Mouse (Mus musculus): Measurements from ENCODE around the gene Cars. TPM values are rescaled to one million over a fixed set of nuclear protein-coding genes. Genes with fewer than 3 reads are reported as not detected.

The Cars gene
- polyA plus RNA-seq, 1 experiment, result 137 TPM

- Histone ChIP-seq H3K27me3 (ENCODE audit: control insufficient read depth, insufficient read depth, insufficient read length) (no peaks in the 10 kb centered on the region), H3K79me3 (ENCODE audit: low read depth) (no peaks in the 10 kb centered on the region), H3K4me3 (ENCODE audit: insufficient read depth, poor library complexity, severe bottlenecking) (no peak overlapping the region), H3K36me3 (ENCODE audit: control insufficient read depth, insufficient read depth) (no peaks in the 10 kb centered on the region), H3ac (ENCODE audit: control insufficient read depth, insufficient read length, low read depth) (no peak overlapping the region), H3K79me2 (ENCODE audit: control insufficient read depth, insufficient read depth) (no peaks in the 10 kb centered on the region)
- no peak for TF ChIP-seq FOSL1 (IDR thresholded peaks at IDR 0.05; ENCODE audit: insufficient read depth, low read length, poor library complexity, severe bottlenecking)
These were observed 21.1 kb upstream of the Cars start for GRCm38 (mm10) chr7:143620951-143621350.

- H3ac ChIP-seq (ENCODE audit: control insufficient read depth, insufficient read length, low read depth), result no peak overlapping the region
- H3K79me2 ChIP-seq (ENCODE audit: control insufficient read depth, insufficient read depth), result no peaks in the 10 kb centered on the region
- H3K27me3 ChIP-seq (ENCODE audit: control insufficient read depth, insufficient read depth, insufficient read length), result no peaks in the 10 kb centered on the region
- H3K36me3 ChIP-seq (ENCODE audit: control insufficient read depth, insufficient read depth), result no peaks in the 10 kb centered on the region
- TF ChIP-seq CTCF (IDR thresholded peaks at IDR 0.05; ENCODE audit: control insufficient read depth, insufficient read depth, insufficient read length) (no peak), MYOG (IDR thresholded peaks at IDR 0.05; ENCODE audit: control insufficient read depth, extremely low read depth, insufficient read length) (no peak), CEBPB (IDR thresholded peaks at IDR 0.05; ENCODE audit: low read depth) (no peak), MYOD1 (IDR thresholded peaks at IDR 0.05; ENCODE audit: control insufficient read depth, insufficient read length, low read depth) (no peak), MAX (IDR thresholded peaks at IDR 0.05) (no peak), USF1 (IDR thresholded peaks at IDR 0.05; ENCODE audit: low read depth) (no peak), FOSL1 (IDR thresholded peaks at IDR 0.05; ENCODE audit: insufficient read depth, low read length, poor library complexity, severe bottlenecking) (no peak)
- H3K79me3 ChIP-seq (ENCODE audit: low read depth), result no peaks in the 10 kb centered on the region
- no peak overlapping the region for H3K4me3 ChIP-seq (ENCODE audit: insufficient read depth, poor library complexity, severe bottlenecking)
These were observed 14.7 kb upstream of the Cars start for GRCm38 (mm10) chr7:143614404-143615135.

GRCm38 (mm10) chr7:143612215-143612614 lies 12.3 kb upstream of the Cars start:
- TF ChIP-seq MYOG (IDR thresholded peaks at IDR 0.05; ENCODE audit: control insufficient read depth, extremely low read depth, insufficient read length), result no peak
- TF ChIP-seq CTCF (IDR thresholded peaks at IDR 0.05; ENCODE audit: control insufficient read depth, insufficient read depth, insufficient read length), result no peak
- TF ChIP-seq CEBPB (IDR thresholded peaks at IDR 0.05; ENCODE audit: low read depth), result no peak
- TF ChIP-seq USF1 (IDR thresholded peaks at IDR 0.05; ENCODE audit: low read depth), result no peak
- TF ChIP-seq MYOD1 (IDR thresholded peaks at IDR 0.05; ENCODE audit: control insufficient read depth, insufficient read length, low read depth), result no peak
- TF ChIP-seq FOSL1 (IDR thresholded peaks at IDR 0.05; ENCODE audit: insufficient read depth, low read length, poor library complexity, severe bottlenecking), result no peak
- Histone ChIP-seq H3ac (ENCODE audit: control insufficient read depth, insufficient read length, low read depth) (no peak overlapping the region), H3K27me3 (ENCODE audit: control insufficient read depth, insufficient read depth, insufficient read length) (no peaks in the 10 kb centered on the region), H3K4me3 (ENCODE audit: insufficient read depth, poor library complexity, severe bottlenecking) (no peak overlapping the region), H3K36me3 (ENCODE audit: control insufficient read depth, insufficient read depth) (no peaks in the 10 kb centered on the region), H3K79me2 (ENCODE audit: control insufficient read depth, insufficient read depth) (no peaks in the 10 kb centered on the region), H3K79me3 (ENCODE audit: low read depth) (no peaks in the 10 kb centered on the region)

GRCm38 (mm10) chr7:143605321-143605720 lies 5.4 kb upstream of the Cars start:
- Histone ChIP-seq H3K4me3 (ENCODE audit: insufficient read depth, poor library complexity, severe bottlenecking) (no peak overlapping the region), H3ac (ENCODE audit: control insufficient read depth, insufficient read length, low read depth) (no peak overlapping the region), H3K79me2 (ENCODE audit: control insufficient read depth, insufficient read depth) (no peaks in the 10 kb centered on the region), H3K36me3 (ENCODE audit: control insufficient read depth, insufficient read depth) (no peaks in the 10 kb centered on the region), H3K79me3 (ENCODE audit: low read depth) (no peaks in the 10 kb centered on the region), H3K27me3 (ENCODE audit: control insufficient read depth, insufficient read depth, insufficient read length) (no peaks in the 10 kb centered on the region)
- TF ChIP-seq MAX (IDR thresholded peaks at IDR 0.05) (no peak), MYOD1 (IDR thresholded peaks at IDR 0.05; ENCODE audit: control insufficient read depth, insufficient read length, low read depth) (no peak)

- Histone ChIP-seq H3K79me2 (ENCODE audit: control insufficient read depth, insufficient read depth) (peaks cover under 1% of the 10 kb centered on the region), H3K36me3 (ENCODE audit: control insufficient read depth, insufficient read depth) (no peaks in the 10 kb centered on the region), H3K27me3 (ENCODE audit: control insufficient read depth, insufficient read depth, insufficient read length) (no peaks in the 10 kb centered on the region), H3K4me3 (ENCODE audit: insufficient read depth, poor library complexity, severe bottlenecking) (no peak overlapping the region), H3ac (ENCODE audit: control insufficient read depth, insufficient read length, low read depth) (no peak overlapping the region), H3K79me3 (ENCODE audit: low read depth) (no peaks in the 10 kb centered on the region)
- no peak for TF ChIP-seq CEBPB (IDR thresholded peaks at IDR 0.05; ENCODE audit: low read depth)
- TF ChIP-seq MYOG (IDR thresholded peaks at IDR 0.05; ENCODE audit: control insufficient read depth, extremely low read depth, insufficient read length), result no peak
- no peak for TF ChIP-seq USF1 (IDR thresholded peaks at IDR 0.05; ENCODE audit: low read depth)
- no peak for TF ChIP-seq MYOD1 (IDR thresholded peaks at IDR 0.05; ENCODE audit: control insufficient read depth, insufficient read length, low read depth)
These were observed 5.0 kb upstream of the Cars start for GRCm38 (mm10) chr7:143604889-143605288.

GRCm38 (mm10) chr7:143601705-143602104 lies 1.8 kb upstream of the Cars start:
- peaks cover 27% of the 10 kb centered on the region for H3K79me3 ChIP-seq (ENCODE audit: low read depth)
- TF ChIP-seq FOSL1 (IDR thresholded peaks at IDR 0.05; ENCODE audit: insufficient read depth, low read length, poor library complexity, severe bottlenecking) (no peak), CEBPB (IDR thresholded peaks at IDR 0.05; ENCODE audit: low read depth) (no peak), MAX (IDR thresholded peaks at IDR 0.05) (no peak), MYOD1 (IDR thresholded peaks at IDR 0.05; ENCODE audit: control insufficient read depth, insufficient read length, low read depth) (no peak), MYOG (IDR thresholded peaks at IDR 0.05; ENCODE audit: control insufficient read depth, extremely low read depth, insufficient read length) (no peak), USF1 (IDR thresholded peaks at IDR 0.05; ENCODE audit: low read depth) (no peak), CTCF (IDR thresholded peaks at IDR 0.05; ENCODE audit: control insufficient read depth, insufficient read depth, insufficient read length) (no peak)
- H3K36me3 ChIP-seq (ENCODE audit: control insufficient read depth, insufficient read depth), result peaks cover 12% of the 10 kb centered on the region
- peaks cover 32% of the 10 kb centered on the region for H3K79me2 ChIP-seq (ENCODE audit: control insufficient read depth, insufficient read depth)
- no peak overlapping the region for H3ac ChIP-seq (ENCODE audit: control insufficient read depth, insufficient read length, low read depth)
- H3K27me3 ChIP-seq (ENCODE audit: control insufficient read depth, insufficient read depth, insufficient read length), result no peaks in the 10 kb centered on the region
- no peak overlapping the region for H3K4me3 ChIP-seq (ENCODE audit: insufficient read depth, poor library complexity, severe bottlenecking)
